Mouse (Mus musculus): ENCODE data around the gene Chrne.

Gene Chrne

GRCm38 (mm10) chr11:70619101-70619500 lies at the start of gene Chrne:
Gene Chrne, minus strand, starts transcription at chr11:70619216.
- ChIA-PET POLR2A (interaction anchor here in 1 of 4 experiments (1.0 kb wide), 1 partner anchor 41 kb away, joined by 3 read pairs; no protein-coding TSS in a partner anchor), CTCF (no interaction called here)

DNA sequence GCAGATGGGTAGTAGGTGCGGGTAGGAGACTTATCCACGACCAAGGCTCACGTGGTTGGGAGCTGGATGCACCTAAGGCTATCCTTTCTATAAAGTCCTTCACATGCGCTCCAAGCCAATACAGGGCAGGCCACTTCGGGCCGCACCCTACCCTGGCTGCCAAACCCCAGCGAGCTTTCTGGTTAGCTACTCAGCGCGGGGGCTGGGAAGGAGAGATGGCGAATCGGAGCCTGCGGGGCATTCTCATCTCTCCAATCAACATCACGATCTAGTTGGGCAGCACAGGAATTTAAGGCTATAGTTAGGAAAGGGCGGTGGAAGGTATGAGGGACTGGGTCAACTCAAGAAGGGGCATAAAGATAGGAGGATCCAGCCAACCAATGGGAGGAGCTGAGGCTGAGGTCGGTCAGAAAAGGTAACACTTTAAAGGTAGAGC lies 49.3 kb upstream of the Chrne start:
- POLR2A ChIA-PET, result interaction anchor here (0.5 to 20.9 kb wide), 121 partner anchors 8 to 1743 kb away, joined by 3 to 737 read pairs (median 5); partner anchors contain the start of genes Eno3 (in 4 of the 4), Inca1 (in 4 of the 4), Pfn1 (in 4 of the 4) and Rnf167 (in 4 of the 4)
- CTCF ChIA-PET, result interaction anchor here in 3 of 4 experiments (0.6 to 4.2 kb wide), 25 partner anchors 8 to 1078 kb away, joined by 3 to 40 read pairs (median 4); partner anchors contain the start of genes 0610010K14Rik (in 2 of the 3), Camta2 (in 2 of the 3), Rnf167 (in 2 of the 3) and Slc25a11 (in 2 of the 3)

- CTCF ChIA-PET, result interaction anchor here in 3 of 4 experiments (0.8 to 4.2 kb wide), 6 partner anchors 14 to 59 kb away, joined by 3 to 40 read pairs (median 4); partner anchors contain the start of gene Camta2 (in 1 of the 3)
- POLR2A ChIA-PET, result interaction anchor here (0.5 to 20.9 kb wide), 50 partner anchors 8 to 1743 kb away, joined by 3 to 737 read pairs (median 10); partner anchors contain the start of genes Eno3 (in 4 of the 4), Inca1 (in 4 of the 4), Pfn1 (in 4 of the 4) and Rnf167 (in 4 of the 4)
Observed at GRCm38 (mm10) chr11:70667271-70668150, 48.5 kb upstream of the Chrne start.

DNA sequence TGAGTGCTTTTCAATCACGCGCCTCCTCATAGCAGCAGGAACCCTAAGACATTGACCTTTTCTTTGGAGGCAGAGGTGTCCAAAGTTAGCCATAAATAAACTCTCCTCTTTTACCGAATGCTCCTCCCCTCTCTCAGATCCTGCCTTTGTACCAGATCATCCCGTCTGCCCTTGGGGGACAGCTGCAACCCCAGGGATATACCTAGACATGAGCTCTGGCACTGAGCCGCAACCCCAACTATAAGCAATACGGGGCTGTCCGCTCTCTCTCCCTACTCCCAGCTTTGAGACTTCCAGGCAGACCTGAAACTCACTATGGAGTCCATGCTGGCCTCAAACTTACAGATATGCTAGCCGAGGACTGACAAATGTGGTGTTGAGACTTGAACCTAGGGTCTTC lies 47.7 kb upstream of the Chrne start:
- ChIA-PET CTCF (interaction anchor here in 1 of 4 experiments (2.3 kb wide), 1 partner anchor 31 kb away, joined by 6 read pairs; no protein-coding TSS in a partner anchor), POLR2A (interaction anchor here (0.5 to 20.9 kb wide), 12 partner anchors 12 to 122 kb away, joined by 3 to 737 read pairs (median 40); partner anchors contain the start of genes Eno3 (in 4 of the 4), Pfn1 (in 4 of the 4), Rnf167 (in 3 of the 4) and Slc25a11 (in 3 of the 4))

DNA sequence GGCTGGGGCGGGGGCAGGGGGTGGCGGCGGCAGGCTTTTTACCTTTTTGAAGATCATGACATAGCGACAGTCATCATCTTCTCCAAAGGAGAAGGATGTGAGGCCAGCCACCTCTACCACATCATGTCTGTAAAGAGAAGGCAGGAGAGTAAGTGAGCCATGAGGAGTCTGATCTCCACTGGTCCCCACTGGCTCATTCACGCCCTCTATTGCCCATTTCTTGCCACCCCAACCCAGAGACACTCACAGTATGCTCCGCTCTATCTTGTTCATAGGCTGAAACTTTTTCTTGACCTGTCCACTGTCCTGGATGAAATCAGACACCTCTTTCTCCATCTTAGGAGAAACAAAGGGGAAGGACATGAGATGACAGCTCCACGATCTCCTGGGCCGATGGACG lies 45.7 kb upstream of the Chrne start:
- POLR2A ChIA-PET, result interaction anchor here in 3 of 4 experiments (0.5 to 20.9 kb wide), 12 partner anchors 11 to 664 kb away, joined by 3 to 737 read pairs (median 4); partner anchors contain the start of genes Eno3 (in 3 of the 3), Pfn1 (in 3 of the 3), Rnf167 (in 3 of the 3) and Slc25a11 (in 3 of the 3)
- CTCF ChIA-PET, result interaction anchor here in 1 of 4 experiments (0.6 kb wide), 1 partner anchor 101 kb away, joined by 4 read pairs; no protein-coding TSS in a partner anchor

- CTCF ChIA-PET, result interaction anchor here in 1 of 4 experiments (0.6 kb wide), 2 partner anchors 100 to 140 kb away, joined by 4 to 5 read pairs; no protein-coding TSS in a partner anchor
- POLR2A ChIA-PET, result interaction anchor here in 3 of 4 experiments (1.0 to 20.9 kb wide), 8 partner anchors 10 to 29 kb away, joined by 3 to 737 read pairs (median 78); partner anchors contain the start of genes Eno3 (in 3 of the 3), Pfn1 (in 3 of the 3), Rnf167 (in 3 of the 3) and Slc25a11 (in 3 of the 3)
Observed at GRCm38 (mm10) chr11:70663957-70664356, 44.9 kb upstream of the Chrne start.

DNA sequence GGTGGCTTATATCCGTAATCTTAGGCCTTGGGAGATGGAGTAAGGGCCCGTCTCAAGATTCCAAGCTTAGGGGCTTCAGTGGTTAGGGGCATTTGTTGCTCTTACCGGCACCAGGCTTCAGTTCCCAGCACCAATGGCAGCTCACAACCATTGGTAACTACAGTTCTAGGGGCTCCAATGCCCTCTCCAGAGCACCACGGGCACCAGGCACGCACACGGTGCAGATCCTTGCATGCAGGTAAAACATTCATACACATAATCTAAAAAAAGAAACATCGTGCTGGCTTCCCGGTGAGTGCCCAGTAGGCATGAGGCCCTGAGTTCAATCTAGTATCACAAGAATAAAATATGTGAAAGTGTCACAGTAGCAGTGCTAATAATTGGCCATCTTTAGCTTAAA lies 44.1 kb upstream of the Chrne start:
- POLR2A ChIA-PET, result interaction anchor here in 3 of 4 experiments (1.0 to 23.0 kb wide), 10 partner anchors 2 to 36 kb away, joined by 3 to 737 read pairs (median 9); partner anchors contain the start of genes Eno3 (in 2 of the 3), Pfn1 (in 2 of the 3), Rnf167 (in 2 of the 3) and Slc25a11 (in 2 of the 3)
- CTCF ChIA-PET, result no interaction called here

DNA sequence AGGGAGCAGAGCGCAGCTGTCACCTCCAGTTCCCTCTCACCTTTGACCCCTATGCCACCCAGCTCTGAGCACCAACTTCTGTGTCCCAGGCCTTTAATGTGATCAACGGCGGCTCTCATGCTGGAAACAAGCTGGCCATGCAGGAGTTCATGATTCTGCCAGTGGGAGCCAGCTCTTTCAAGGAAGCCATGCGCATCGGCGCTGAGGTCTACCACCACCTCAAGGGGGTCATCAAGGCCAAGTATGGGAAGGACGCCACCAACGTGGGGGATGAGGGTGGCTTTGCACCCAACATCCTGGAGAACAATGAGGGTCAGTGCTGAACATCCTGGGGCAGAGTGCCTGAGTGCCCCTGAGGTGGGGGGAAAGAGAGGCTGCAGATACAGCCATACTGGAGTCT lies 41.6 kb upstream of the Chrne start:
- POLR2A ChIA-PET, result interaction anchor here (0.9 to 23.0 kb wide), 11 partner anchors 4 to 33 kb away, joined by 3 to 737 read pairs (median 10); partner anchors contain the start of genes Spag7 (in 3 of the 4), Camta2 (in 2 of the 4), Rnf167 (in 2 of the 4) and Slc25a11 (in 2 of the 4)

DNA sequence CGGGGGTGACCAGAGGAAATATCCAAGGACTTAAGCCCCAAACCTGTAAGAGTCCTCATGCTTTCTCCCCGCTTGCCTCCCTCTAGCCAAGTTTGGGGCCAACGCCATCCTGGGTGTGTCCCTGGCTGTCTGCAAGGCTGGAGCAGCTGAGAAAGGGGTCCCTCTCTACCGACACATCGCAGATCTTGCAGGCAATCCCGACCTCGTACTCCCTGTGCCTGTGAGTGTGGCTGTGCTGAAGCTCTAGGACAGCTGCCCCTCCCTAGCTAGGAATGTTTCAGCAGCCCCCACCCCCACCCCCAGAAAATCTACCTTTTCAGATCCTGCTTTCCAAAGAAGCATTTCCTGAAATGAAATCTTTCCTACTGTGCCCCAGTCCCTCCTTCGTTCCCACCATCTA lies 39.9 kb upstream of the Chrne start:
- ChIA-PET CTCF (interaction anchor here in 2 of 4 experiments (0.6 to 4.2 kb wide), 6 partner anchors 8 to 246 kb away, joined by 3 to 26 read pairs (median 4); partner anchors contain the start of gene Spag7 (in 2 of the 2)), POLR2A (interaction anchor here (0.5 to 23.0 kb wide), 25 partner anchors 6 to 437 kb away, joined by 3 to 737 read pairs (median 4); partner anchors contain the start of genes Rnf167 (in 4 of the 4), Slc25a11 (in 3 of the 4), Spag7 (in 3 of the 4) and Psmb6 (in 2 of the 4))

More for the DNA sequence above, 41.6 kb upstream of the Chrne start:
- CTCF ChIA-PET, result interaction anchor here in 2 of 4 experiments (0.5 to 1.5 kb wide), 2 partner anchors 8 to 39 kb away, joined by 4 to 8 read pairs; partner anchors contain the start of gene Spag7 (in 1 of the 2)

- CTCF ChIA-PET, result interaction anchor here in 3 of 4 experiments (0.6 to 4.2 kb wide), 6 partner anchors 8 to 29 kb away, joined by 3 to 26 read pairs (median 7); partner anchors contain the start of gene Spag7 (in 2 of the 3)
- POLR2A ChIA-PET, result interaction anchor here (0.8 to 23.0 kb wide), 19 partner anchors 6 to 259 kb away, joined by 3 to 737 read pairs (median 4); partner anchors contain the start of genes Spag7 (in 3 of the 4), Rnf167 (in 2 of the 4), Slc25a11 (in 2 of the 4) and Eno3 (in 1 of the 4)
Observed at GRCm38 (mm10) chr11:70658521-70658920, 39.5 kb upstream of the Chrne start.

DNA sequence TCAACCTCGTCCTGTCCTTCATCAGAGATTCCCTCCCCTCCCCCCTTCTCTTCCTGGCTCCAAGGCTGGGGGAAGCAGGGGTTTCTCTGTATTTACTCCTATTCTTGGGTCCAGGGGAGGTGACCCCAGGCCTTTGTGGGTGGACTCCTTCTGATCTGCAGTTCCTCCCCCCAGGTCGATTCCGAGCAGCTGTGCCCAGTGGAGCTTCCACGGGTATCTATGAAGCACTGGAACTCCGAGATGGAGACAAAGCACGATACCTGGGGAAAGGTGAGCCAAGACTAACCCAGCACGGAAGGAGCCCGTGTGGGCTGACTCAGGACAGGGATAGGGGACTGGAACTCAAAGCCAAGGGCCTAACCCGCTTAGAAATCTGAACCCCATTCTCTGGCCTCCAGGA lies 39.0 kb upstream of the Chrne start:
- POLR2A ChIA-PET, result interaction anchor here in 3 of 4 experiments (0.9 to 23.0 kb wide), 8 partner anchors 6 to 86 kb away, joined by 3 to 737 read pairs (median 117); partner anchors contain the start of genes Spag7 (in 3 of the 3), Rnf167 (in 2 of the 3), Slc25a11 (in 2 of the 3) and Eno3 (in 1 of the 3)
- CTCF ChIA-PET, result interaction anchor here in 2 of 4 experiments (0.6 to 4.2 kb wide), 2 partner anchors 12 to 16 kb away, joined by 9 to 26 read pairs; partner anchors contain the start of gene Spag7 (in 1 of the 2)

GRCm38 (mm10) chr11:70657573-70657972 lies 38.6 kb upstream of the Chrne start:
- ChIA-PET CTCF (interaction anchor here in 1 of 4 experiments (4.2 kb wide), 1 partner anchor 12 kb away, joined by 26 read pairs; the partner anchor contains the start of gene Spag7), POLR2A (interaction anchor here (0.9 to 23.0 kb wide), 9 partner anchors 6 to 86 kb away, joined by 3 to 737 read pairs (median 88); partner anchors contain the start of genes Spag7 (in 4 of the 4), Rnf167 (in 2 of the 4), Slc25a11 (in 2 of the 4) and Eno3 (in 1 of the 4))

- POLR2A ChIA-PET, result interaction anchor here (1.2 to 23.0 kb wide), 10 partner anchors 5 to 42 kb away, joined by 3 to 737 read pairs (median 61); partner anchors contain the start of genes Spag7 (in 4 of the 4), Rnf167 (in 2 of the 4), Slc25a11 (in 2 of the 4) and 4930544D05Rik (in 1 of the 4)
- CTCF ChIA-PET, result interaction anchor here in 1 of 4 experiments (4.2 kb wide), 1 partner anchor 13 kb away, joined by 26 read pairs; the partner anchor contains the start of gene Spag7
Observed at GRCm38 (mm10) chr11:70656964-70657363, 37.9 kb upstream of the Chrne start, which contains the start of gene Eno3. Gene Eno3, plus strand, starts transcription at chr11:70657202.

GRCm38 (mm10) chr11:70656456-70656927 lies 37.5 kb upstream of the Chrne start:
- POLR2A ChIA-PET, result interaction anchor here (0.8 to 23.0 kb wide), 11 partner anchors 5 to 364 kb away, joined by 3 to 737 read pairs (median 34); partner anchors contain the start of genes Spag7 (in 4 of the 4), 4930544D05Rik (in 2 of the 4), Rnf167 (in 2 of the 4) and Slc25a11 (in 2 of the 4)
- CTCF ChIA-PET, result interaction anchor here in 3 of 4 experiments (0.6 to 4.2 kb wide), 4 partner anchors 9 to 31 kb away, joined by 3 to 26 read pairs (median 4); partner anchors contain the start of genes Rnf167 (in 1 of the 3), Slc25a11 (in 1 of the 3) and Spag7 (in 1 of the 3)

- CTCF ChIA-PET, result interaction anchor here in 3 of 4 experiments (0.6 to 4.2 kb wide), 5 partner anchors 9 to 31 kb away, joined by 3 to 26 read pairs (median 4); partner anchors contain the start of genes Rnf167 (in 1 of the 3), Slc25a11 (in 1 of the 3) and Spag7 (in 1 of the 3)
- POLR2A ChIA-PET, result interaction anchor here (0.8 to 23.0 kb wide), 20 partner anchors 4 to 364 kb away, joined by 3 to 737 read pairs (median 4); partner anchors contain the start of genes Spag7 (in 4 of the 4), Rnf167 (in 3 of the 4), Slc25a11 (in 3 of the 4) and 4930544D05Rik (in 2 of the 4)
Observed at GRCm38 (mm10) chr11:70655571-70656455, 36.8 kb upstream of the Chrne start.

Data from embryonic stem cell, embryonic (primary cell).